Mouse (Mus musculus) midbrain, postnatal 0 days (tissue): Measurements from ENCODE around the gene Btbd8. TPM values are rescaled to one million over a fixed set of nuclear protein-coding genes. Genes with fewer than 3 reads are reported as not detected.

ENCODE experiments used
- ATAC-seq: fragments of 200-750 bp; cut with Nextera tagmentation; 2 replicates; pipeline ENCODE4 v1.8.0; 2017; ENCODE audit warnings: moderate number of reproducible peaks, mild to moderate bottlenecking, moderate TSS enrichment, moderate library complexity; ENCODE audit not compliant: low FRiP score
- DNase-seq: peaks from one replicate; pipeline ENCODE4 v3.0.0-alpha.2; 2015; ENCODE audit warnings: low spot score
- H3K27ac ChIP-seq: fragments of 300-500 bp; sonication (generic); 2 replicates; pipeline ENCODE4 v1.5.1; 2014; ENCODE audit warnings: low read depth, mild to moderate bottlenecking, low read length, mixed read lengths
- H3K27me3 ChIP-seq: fragments of 300-500 bp; sonication (generic); 2 replicates; pipeline ENCODE4 v1.6.1; 2014; ENCODE audit warnings: low read length, control low read depth, mixed read lengths; ENCODE audit not compliant: insufficient read depth
- H3K36me3 ChIP-seq: fragments of 300-500 bp; sonication (generic); 2 replicates; pipeline ENCODE4 v1.6.1; 2014; ENCODE audit warnings: low read length, control low read depth, mixed read lengths; ENCODE audit not compliant: insufficient read depth
- H3K4me1 ChIP-seq: fragments of 300-500 bp; sonication (generic); 2 replicates; pipeline ENCODE4 v1.6.1; 2014; ENCODE audit warnings: mild to moderate bottlenecking, control low read depth, antibody characterized with exemption, low read length, mixed read lengths; ENCODE audit not compliant: insufficient read depth
- H3K4me2 ChIP-seq: fragments of 300-500 bp; sonication (generic); 2 replicates; pipeline ENCODE4 v1.6.1; 2014; ENCODE audit warnings: low read depth, mild to moderate bottlenecking, low read length, mixed read lengths; ENCODE audit not compliant: poor library complexity, severe bottlenecking
- H3K4me3 ChIP-seq: fragments of 300-500 bp; sonication (generic); 2 replicates; pipeline ENCODE4 v1.5.1; 2014; ENCODE audit warnings: low read depth, mild to moderate bottlenecking, low read length, moderate library complexity
- H3K9ac ChIP-seq: fragments of 300-500 bp; sonication (generic); replicated peaks from 2 replicates; pipeline ENCODE4 v1.6.1; 2014; ENCODE audit warnings: mild to moderate bottlenecking, low read length, moderate library complexity, mixed read lengths; ENCODE audit not compliant: poor library complexity, severe bottlenecking
- H3K9me3 ChIP-seq: fragments of 300-500 bp; sonication (generic); 2 replicates; pipeline ENCODE4 v1.6.1; 2016; ENCODE audit warnings: low read length, control low read depth
- CTCF ChIP-seq: IDR thresholded peaks from 2 replicates; pipeline ENCODE4 v1.5.1; 2016; ENCODE audit warnings: antibody characterized with exemption, mild to moderate bottlenecking
- WGBS: fragments of 180-500 bp; shearing (Covaris S2); extraction: QIAGEN DNeasy Blood & Tissue Kit; methylation state at CpG from one replicate; pipeline ENCODE4 v1.1.7; 2014; 5-methylcytosine and 5-hydroxymethylcytosine counted together
- polyA plus RNA-seq: library from polyadenylated mRNA; unstranded; fragments of >200 nt; fragmentation: Nextera tagmentation; extraction: Ambion mirVana; gene quantifications from 2 replicates; pipeline ENCODE4 v1.2.1, GENCODE M21; 2015
- total RNA-seq: library from RNA; depleted of rRNA; stranded (reverse); fragments of >200 nt; gene quantifications from 2 replicates; pipeline ENCODE4 v1.2.3, GENCODE M21; 2014

The Btbd8 gene
- total and polyA plus RNA-seq, 2 experiments from 2014 or later, result 24.9 to 38.9 TPM

- ATAC-seq (no peak), DNase-seq (no peak)
- Histone ChIP-seq H3K27me3 (no peaks in the 10 kb centered on the region), H3K9ac (no peak overlapping the region), H3K9me3 (no peaks in the 10 kb centered on the region), H3K4me1 (no peaks in the 10 kb centered on the region), H3K4me2 (no peak overlapping the region), H3K36me3 (peaks cover 13% of the 10 kb centered on the region; the same call in 1 of the 2 replicates), H3K27ac (no peak overlapping the region), H3K4me3 (no peak overlapping the region)
- WGBS, result 60% methylated on average over 7 of the region's 7 CpGs
- TF ChIP-seq CTCF, result peak; percentile 58
These were observed 75.8 kb downstream of the Btbd8 start for GRCm38 (mm10) chr5:107513583-107513982.

DNA sequence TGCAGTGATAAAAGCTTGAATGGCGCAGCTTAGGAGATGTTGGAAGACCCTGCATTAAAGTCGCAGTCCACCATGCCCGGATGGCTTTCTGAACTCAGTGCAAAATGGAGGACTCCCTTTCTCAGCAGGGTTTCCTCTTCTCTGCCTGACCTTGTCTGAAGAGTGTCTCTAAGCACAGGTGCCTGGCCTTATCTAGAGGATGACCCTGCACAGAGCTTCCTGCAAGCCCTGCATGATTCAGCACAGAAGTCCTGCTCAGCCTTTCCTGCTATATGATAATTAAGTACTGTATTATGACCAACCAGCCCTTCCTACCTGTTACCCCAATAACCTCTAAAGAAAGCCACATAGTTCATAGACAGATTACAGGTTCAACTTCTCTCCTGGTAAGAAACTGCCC is 77.7 kb downstream of the Btbd8 start:
- 93% methylated on average over 3 of the region's 3 CpGs for WGBS
- peaks cover 6% of the 10 kb centered on the region; the same call in 1 of the 2 replicates for H3K36me3 ChIP-seq
- no peak overlapping the region for H3K4me2 ChIP-seq
- H3K9me3 ChIP-seq, result no peaks in the 10 kb centered on the region
- no peak for TF ChIP-seq CTCF
- no peak overlapping the region for H3K9ac ChIP-seq
- H3K27ac ChIP-seq, result no peak overlapping the region
- ATAC-seq (no peak), DNase-seq (no peak)
- H3K27me3 ChIP-seq, result no peaks in the 10 kb centered on the region
- H3K4me3 ChIP-seq, result no peak overlapping the region
- no peaks in the 10 kb centered on the region for H3K4me1 ChIP-seq

DNA sequence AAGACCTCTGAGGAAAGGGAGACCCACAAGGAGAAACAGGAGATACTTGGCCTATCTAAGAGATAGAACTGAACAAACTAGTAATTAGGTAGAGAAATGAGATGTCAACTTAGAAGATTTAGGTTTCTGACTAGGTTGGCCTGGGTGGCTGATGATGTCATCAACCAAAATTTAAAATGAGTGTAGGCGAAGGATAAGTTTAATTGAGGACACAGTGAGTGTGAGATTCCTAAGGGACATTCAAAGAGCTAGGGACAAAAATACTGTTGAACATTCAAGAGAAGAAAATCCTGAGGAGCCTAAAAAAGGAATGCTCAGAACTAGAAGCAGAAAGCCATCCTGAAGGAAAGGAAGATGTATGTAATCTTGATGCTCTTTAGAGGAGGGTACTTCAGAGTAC is 78.3 kb downstream of the Btbd8 start:
- WGBS, result 100% methylated on average over 1 of the region's 1 CpGs
- H3K4me2 ChIP-seq, result no peak overlapping the region
- ATAC-seq (no peak), DNase-seq (no peak)
- no peaks in the 10 kb centered on the region for H3K4me1 ChIP-seq
- no peaks in the 10 kb centered on the region for H3K9me3 ChIP-seq
- H3K27ac ChIP-seq, result no peak overlapping the region
- TF ChIP-seq CTCF, result no peak
- H3K27me3 ChIP-seq, result no peaks in the 10 kb centered on the region
- no peak overlapping the region for H3K4me3 ChIP-seq
- H3K9ac ChIP-seq, result no peak overlapping the region
- peaks cover 3% of the 10 kb centered on the region; the same call in 1 of the 2 replicates for H3K36me3 ChIP-seq

DNA sequence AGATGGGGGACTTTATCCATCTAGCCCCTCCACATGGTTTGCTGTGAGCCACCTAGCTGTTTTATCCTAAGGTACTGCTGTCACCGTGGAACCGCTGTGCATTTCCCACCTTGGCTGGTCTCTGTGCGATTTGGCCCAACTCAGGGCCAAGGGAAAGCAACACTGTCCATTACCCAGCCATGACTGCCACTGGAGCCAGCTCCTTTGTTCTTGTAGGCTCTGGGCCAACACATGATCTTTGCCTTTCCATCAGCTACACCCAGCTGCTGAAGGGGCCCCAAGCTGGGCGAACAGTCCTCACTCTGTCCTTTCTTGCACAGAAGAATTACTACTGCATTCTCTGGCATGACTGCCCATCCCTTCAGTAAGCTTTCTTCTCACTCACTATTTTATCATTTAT is 80.8 kb downstream of the Btbd8 start:
- Histone ChIP-seq H3K27ac (no peak overlapping the region), H3K9ac (no peak overlapping the region), H3K4me3 (no peak overlapping the region), H3K27me3 (no peaks in the 10 kb centered on the region), H3K9me3 (no peaks in the 10 kb centered on the region), H3K4me1 (no peaks in the 10 kb centered on the region), H3K36me3 (no peaks in the 10 kb centered on the region), H3K4me2 (no peak overlapping the region)
- DNase-seq (peak; percentile 33), ATAC-seq (no peak)
- no peak for TF ChIP-seq CTCF
- 81% methylated on average over 4 of the region's 4 CpGs for WGBS

DNA sequence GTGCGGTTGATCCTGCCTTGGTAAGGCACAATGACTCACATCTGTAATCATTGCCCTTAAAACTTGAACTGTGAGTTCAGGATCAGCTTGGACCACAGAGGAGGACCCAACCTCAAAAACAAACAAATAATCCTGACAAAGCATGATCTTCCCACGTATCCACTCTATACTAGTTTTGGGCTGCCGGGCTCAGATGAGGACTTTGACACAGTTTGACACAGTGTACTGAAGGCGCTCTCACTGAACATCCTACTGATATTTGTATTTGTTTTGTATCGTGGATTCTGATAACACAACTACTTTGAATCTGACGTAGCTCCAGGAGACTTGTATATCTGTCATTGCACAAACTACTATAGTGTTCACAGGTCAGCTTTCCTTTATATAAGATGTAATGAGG is 83.6 kb downstream of the Btbd8 start:
- H3K27me3 ChIP-seq, result no peaks in the 10 kb centered on the region
- no peaks in the 10 kb centered on the region for H3K9me3 ChIP-seq
- TF ChIP-seq CTCF, result no peak
- DNase-seq (no peak), ATAC-seq (no peak)
- H3K4me3 ChIP-seq, result no peak overlapping the region
- H3K27ac ChIP-seq, result no peak overlapping the region
- H3K4me2 ChIP-seq, result no peak overlapping the region
- H3K4me1 ChIP-seq, result no peaks in the 10 kb centered on the region
- WGBS, result 92% methylated on average over 6 of the region's 6 CpGs
- no peaks in the 10 kb centered on the region for H3K36me3 ChIP-seq
- H3K9ac ChIP-seq, result no peak overlapping the region

GRCm38 (mm10) chr5:107521897-107522296 is 84.1 kb downstream of the Btbd8 start:
- Histone ChIP-seq H3K9me3 (no peaks in the 10 kb centered on the region), H3K4me1 (no peaks in the 10 kb centered on the region), H3K27ac (no peak overlapping the region), H3K9ac (no peak overlapping the region), H3K27me3 (no peaks in the 10 kb centered on the region), H3K4me3 (no peak overlapping the region), H3K4me2 (no peak overlapping the region), H3K36me3 (no peaks in the 10 kb centered on the region)
- no peak for ATAC-seq
- no peak for DNase-seq
- WGBS, result 78% methylated on average over 7 of the region's 7 CpGs
- TF ChIP-seq CTCF, result no peak
